Mouse (Mus musculus) liver, embryonic 14.5 days (tissue): Measurements from ENCODE around the gene Stxbp4.

Experiments used
- CTCF ChIP-seq: IDR thresholded peaks from 2 replicates; pipeline ENCODE4 v1.5.1; 2016; ENCODE audit warnings: antibody characterized with exemption, low read depth, control low read depth
- EP300 ChIP-seq: IDR thresholded peaks from 2 replicates; pipeline ENCODE4 v1.6.1; 2016; ENCODE audit warnings: antibody characterized with exemption, low read depth

- TF ChIP-seq CTCF (no peak), EP300 (no peak)
Observed at GRCm38 (mm10) chr11:90586203-90586602, 51.7 kb downstream of the Stxbp4 start.
